Mouse (Mus musculus) thymus, postnatal 36 days (tissue): ENCODE data around the gene Bglap.
A peak's percentile ranks its signal among the peaks of the same experiment; 100 is the strongest.

Experiments
- DNase-seq, 2 experiments: peaks; one replicate each; pipeline ENCODE4 v3.0.0; 2022; ENCODE audit warnings: mixed read lengths in 2 of 2

The Bglap gene

GRCm38 (mm10) chr3:88339006-88339405 is 45.3 kb downstream of the Bglap start:
- no peak for DNase-seq

GRCm38 (mm10) chr3:88338316-88338715 is 45.9 kb downstream of the Bglap start:
- DNase-seq: no peak

GRCm38 (mm10) chr3:88337367-88338020 is 46.8 kb downstream of the Bglap start:
- peak in 1 of 2 experiments; percentile 25 for DNase-seq

- DNase-seq: peak; percentile 97 to 98
These were observed 47.9 kb downstream of the Bglap start, which contains the start of the genes Tmem79 and Smg5 for GRCm38 (mm10) chr3:88336058-88337013. Gene Tmem79, minus strand, starts transcription at chr3:88336148. Gene Smg5, plus strand, starts transcription at chr3:88336260.

GRCm38 (mm10) chr3:88335436-88336053 is 48.7 kb downstream of the Bglap start:
- DNase-seq: peak in 1 of 2 experiments; percentile 15

- DNase-seq: no peak
These were observed 49.3 kb downstream of the Bglap start for GRCm38 (mm10) chr3:88334902-88335435.

- DNase-seq: no peak
These were observed 50.1 kb downstream of the Bglap start for GRCm38 (mm10) chr3:88334029-88334658.
